ENCODE assay signal across 9 mouse cellular contexts in the genomic region with DNA sequence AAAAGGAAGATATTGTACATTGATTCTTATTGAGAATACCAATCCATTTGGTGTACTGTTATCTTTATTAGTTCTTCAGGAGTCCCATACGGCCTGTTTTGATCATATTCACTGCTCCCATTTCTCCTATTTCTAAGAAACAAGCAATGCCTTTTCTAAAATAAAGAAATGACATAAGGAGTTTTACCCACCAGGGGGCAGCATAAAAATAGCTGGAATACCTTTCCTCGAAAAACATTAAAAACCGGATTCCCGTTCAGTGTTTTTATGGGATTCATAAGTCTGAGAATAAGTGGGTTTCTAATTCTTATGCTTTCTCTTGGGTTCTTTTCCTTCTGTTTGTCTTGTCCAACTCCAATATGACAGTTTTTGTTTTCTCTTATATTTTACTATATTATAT. TPM values are rescaled to one million over a fixed set of nuclear protein-coding genes. Genes with fewer than 3 reads are reported as not detected.
DNase-seq lines count a peak whose midpoint lies in the region; ATAC-seq and TF ChIP-seq lines count a peak whose summit lies in the region.
"Had no signal": no experiment of that assay in that cellular context is flagged by ENCODE, and none has a peak within 500 bp of the region (broad histone marks: within the 10 kb centered on the region; RNA-seq: fewer than 3 reads in every experiment).

No protein-coding gene starts in this region.

- no peaks in the 10 kb centered on the region for H3K9me3 ChIP-seq in lung, embryonic 14.5 days (ENCODE audit: low read depth, low read length)
- no peaks in the 10 kb centered on the region for H3K9me3 ChIP-seq in MEL (replicated peaks; ENCODE audit: insufficient read depth, low read length)
- H3K9me3 ChIP-seq: forebrain, embryonic 10.5 days had no signal

- no peaks in the 10 kb centered on the region for H3K79me2 ChIP-seq in MEL (ENCODE audit: control insufficient read depth, insufficient read depth, low read length, poor library complexity)

- no peaks in the 10 kb centered on the region for H3K4me1 ChIP-seq in lung, embryonic 14.5 days (ENCODE audit: insufficient read depth)
- H3K4me1 ChIP-seq in MEL (ENCODE audit: control insufficient read depth in 1 of 2, insufficient read depth in 2 of 2, low read length in 2 of 2), result no peaks in the 10 kb centered on the region; a peak in 1 of 4 replicates

- peak; percentile 64 for TF ChIP-seq CTCF in lung, embryonic 14.5 days (IDR thresholded peaks at IDR 0.05; ENCODE audit: low read depth)
- TF ChIP-seq CTCF in MEL (IDR thresholded peaks at IDR 0.05 in 2 of 3, conservative IDR thresholded peaks at IDR 0.05 in 1 of 3; ENCODE audit: control insufficient read depth in 1 of 3, insufficient read depth in 1 of 3, low read depth in 2 of 3, low read length in 3 of 3, poor library complexity in 1 of 3, severe bottlenecking in 1 of 3), result peak in 1 of 3 experiments; percentile 55; a peak in 3 of 6 replicates

- H3K27ac ChIP-seq in lung, embryonic 14.5 days (ENCODE audit: low read depth), result no peak overlapping the region
- H3K27ac ChIP-seq in MEL (ENCODE audit: control insufficient read depth, low read depth, low read length), result no peak overlapping the region
- H3K27ac ChIP-seq: forebrain, embryonic 10.5 days had no signal

- 26% methylated on average over 4 of the region's 4 CpGs for WGBS in lung, embryonic 14.5 days

- TF ChIP-seq RAD21 in MEL (IDR thresholded peaks at IDR 0.05; ENCODE audit: low read depth, low read length), result peak; percentile 49

- TF ChIP-seq EP300 in MEL (IDR thresholded peaks at IDR 0.05; ENCODE audit: low read depth in 1 of 2, low read length in 2 of 2), result no peak

- H3K9ac ChIP-seq in lung, embryonic 14.5 days, result no peak overlapping the region
- no peak overlapping the region for H3K9ac ChIP-seq in MEL (ENCODE audit: control insufficient read depth, low read depth, low read length, poor library complexity, severe bottlenecking)

- ATAC-seq in lung, embryonic 14.5 days (ENCODE audit: insufficient read depth), result no peak
- no peak for ATAC-seq in monocyte, adult 5-6 weeks (replicated peaks; ENCODE audit: insufficient number of reproducible peaks, low FRiP score, low TSS enrichment, poor library complexity, severe bottlenecking)

- H3K4me2 ChIP-seq in lung, embryonic 14.5 days, result no peak overlapping the region

- H3K27me3 ChIP-seq in lung, embryonic 14.5 days (ENCODE audit: insufficient read depth, low read length), result no peaks in the 10 kb centered on the region
- H3K27me3 ChIP-seq in MEL (ENCODE audit: control insufficient read depth in 1 of 2, insufficient read depth in 2 of 2, low read length in 2 of 2), result no peaks in the 10 kb centered on the region

- DNase-seq in heart, adult 8-10 months (ENCODE audit: low spot score), result peak; percentile 56
- no peak for DNase-seq in heart, adult 11 months
- DNase-seq in lung, embryonic 14.5 days, result peak; percentile 91
- DNase-seq in lung, postnatal 4 days, result no peak
- peak; percentile 63 for DNase-seq in MEL (ENCODE audit: low read depth, low spot score)
- peak; percentile 67 for DNase-seq in induced T-regulatory cell, adult 2 months (ENCODE audit: low read depth)
- DNase-seq in urinary bladder, postnatal 10 days (ENCODE audit: low spot score), result no peak

- H3K4me3 ChIP-seq in lung, embryonic 14.5 days (ENCODE audit: low read depth, low read length), result no peak overlapping the region
- no peak overlapping the region for H3K4me3 ChIP-seq in MEL (ENCODE audit: control insufficient read depth in 1 of 2, insufficient read depth in 1 of 2, low read depth in 2 of 2, low read length in 2 of 2)
- H3K4me3 ChIP-seq: forebrain, embryonic 10.5 days had no signal

- TF ChIP-seq POLR2A in MEL (IDR thresholded peaks at IDR 0.05; ENCODE audit: control insufficient read depth in 1 of 2, insufficient read depth in 1 of 2, low read depth in 1 of 2, low read length in 2 of 2, poor library complexity in 1 of 2), result no peak

- no peaks in the 10 kb centered on the region for H3K36me3 ChIP-seq in lung, embryonic 14.5 days (ENCODE audit: insufficient read depth)
- H3K36me3 ChIP-seq in MEL (ENCODE audit: control insufficient read depth in 1 of 2, insufficient read depth in 2 of 2, low read length in 2 of 2), result 0 out of 4 replicates have a peak, but pooled peaks cover 0 to 2% of the 10 kb centered on the region in 2 experiments
- H3K36me3 ChIP-seq: forebrain, embryonic 10.5 days had no signal

TF ChIP-seq in MEL, 35 proteins besides CTCF, POLR2A, EP300 and RAD21:
- TF ChIP-seq SMC3 (IDR thresholded peaks at IDR 0.05; ENCODE audit: low read depth, low read length) (peak; percentile 73), UBTF (IDR thresholded peaks at IDR 0.05; ENCODE audit: borderline replicate concordance, insufficient read depth, low read depth, low read length) (no peak), ZNF384 (IDR thresholded peaks at IDR 0.05; ENCODE audit: low read depth, low read length) (no peak), KAT2A (conservative IDR thresholded peaks at IDR 0.05; ENCODE audit: low read depth, low read length) (no peak), GATA1 (IDR thresholded peaks at IDR 0.05; ENCODE audit: low read depth, low read length) (no peak), CHD1 (IDR thresholded peaks at IDR 0.05; ENCODE audit: low read depth, low read length) (no peak), ZC3H11A (IDR thresholded peaks at IDR 0.05; ENCODE audit: low read depth, low read length) (peak; percentile 59), NRF1 (IDR thresholded peaks at IDR 0.05; ENCODE audit: insufficient read depth, low read depth, low read length, poor library complexity, severe bottlenecking) (no peak), CHD2 (IDR thresholded peaks at IDR 0.05; ENCODE audit: low read length) (no peak), MEF2A (IDR thresholded peaks at IDR 0.05; ENCODE audit: extremely low read depth, insufficient replicate concordance, low read depth, low read length, poor library complexity, severe bottlenecking) (no peak)

RNA-seq across cellular contexts. Expression of a gene that starts 18.3 kb away (rescaled TPM):
- total RNA-seq in heart, adult 8-10 months (2022), result 10 to 100 TPM; 58.8 to 76.3 (median 71.7) TPM
- 253 and 257 TPM in 2 replicates for polyA plus RNA-seq in lung, embryonic 14.5 days (2014; fragmentation: Nextera tagmentation; extraction: Ambion mirVana)
- total RNA-seq in MEL (2012; rRNA removed), result 80.7 and 95.4 TPM in 2 replicates
- 100 to 1,000 TPM in 1 of 2 experiments, not detected in 1; 181 TPM for polyA plus RNA-seq in MEL (2012; ENCODE audit: insufficient read depth in 1 of 2, insufficient read length in 2 of 2, low read depth in 1 of 2, low replicate concordance in 2 of 2, missing spikeins in 1 of 2)
- total RNA-seq in monocyte, adult 5-6 weeks (2017), result 79.7 to 95.6 TPM (median 94.3 TPM) in 3 replicates

RNA-seq across cellular contexts. Expression of a gene that starts 36.0 kb away (rescaled TPM):
- 100 to 1,000 TPM; 101 to 106 (median 101) TPM for total RNA-seq in heart, adult 8-10 months (2022)
- polyA plus RNA-seq in lung, embryonic 14.5 days (2014; fragmentation: Nextera tagmentation; extraction: Ambion mirVana), result 243 and 255 TPM in 2 replicates
- total RNA-seq in MEL (2012; rRNA removed), result 133 and 145 TPM in 2 replicates
- polyA plus RNA-seq in MEL (2012; ENCODE audit: insufficient read depth in 1 of 2, insufficient read length in 2 of 2, low read depth in 1 of 2, low replicate concordance in 2 of 2, missing spikeins in 1 of 2), result 100 to 1,000 TPM in 1 of 2 experiments, not detected in 1; 138 TPM
- total RNA-seq in monocyte, adult 5-6 weeks (2017), result 38.5 to 89.8 TPM (median 78.3 TPM) in 3 replicates

Comparison
In these comparisons a context has a peak if more than half of its experiments do, and no peak if none do; other contexts are left out.
1. DNase-seq: peak in heart, adult 8-10 months (single experiment), lung, embryonic 14.5 days (single experiment), MEL (single experiment) and induced T-regulatory cell, adult 2 months (single experiment); none in heart, adult 11 months (single experiment), lung, postnatal 4 days (0 of 2) and urinary bladder, postnatal 10 days (single experiment).